Mouse (Mus musculus) neural tube, embryonic 14.5 days (tissue): ENCODE measurements around the gene Zp3. TPM values are rescaled to one million over a fixed set of nuclear protein-coding genes. Genes with fewer than 3 reads are reported as not detected.

ENCODE experiments used
- ATAC-seq: fragments of 200-750 bp; cut with Nextera tagmentation; 2 replicates; pipeline ENCODE4 v1.8.0; 2017; ENCODE audit warnings: low read depth, mild to moderate bottlenecking, moderate TSS enrichment, moderate library complexity
- H3K27ac ChIP-seq: fragments of 300-500 bp; sonication (generic); 2 replicates; pipeline ENCODE4 v1.5.1; 2014; ENCODE audit warnings: low read depth, mild to moderate bottlenecking, control low read depth, low read length, moderate library complexity, mixed read lengths
- H3K27me3 ChIP-seq: fragments of 300-500 bp; sonication (generic); 2 replicates; pipeline ENCODE4 v1.6.1; 2014; ENCODE audit warnings: low read length; ENCODE audit not compliant: control insufficient read depth, insufficient read depth
- H3K36me3 ChIP-seq: fragments of 300-500 bp; sonication (generic); 2 replicates; pipeline ENCODE4 v1.6.1; 2014; ENCODE audit warnings: low read length, mixed read lengths; ENCODE audit not compliant: control insufficient read depth, insufficient read depth
- H3K4me1 ChIP-seq: fragments of 300-500 bp; sonication (generic); 2 replicates; pipeline ENCODE4 v1.6.1; 2014; ENCODE audit warnings: low read length; ENCODE audit not compliant: control insufficient read depth, insufficient read depth
- H3K4me2 ChIP-seq: fragments of 300-500 bp; sonication (generic); 2 replicates; pipeline ENCODE4 v1.6.1; 2014; ENCODE audit warnings: mild to moderate bottlenecking, low read depth, low read length, control low read depth
- H3K4me3 ChIP-seq: fragments of 300-500 bp; sonication (generic); 2 replicates; pipeline ENCODE4 v1.5.1; 2014; ENCODE audit warnings: low read depth, low read length, control low read depth, mixed read lengths
- H3K9ac ChIP-seq: fragments of 300-500 bp; sonication (generic); replicated peaks from 2 replicates; pipeline ENCODE4 v1.6.1; 2014; ENCODE audit warnings: low read depth, mild to moderate bottlenecking, control low read depth, low read length, mixed read lengths
- H3K9me3 ChIP-seq: fragments of 300-500 bp; sonication (generic); 2 replicates; pipeline ENCODE4 v1.6.1; 2016; ENCODE audit warnings: low read length; ENCODE audit not compliant: control insufficient read depth
- WGBS: fragments of 180-500 bp; shearing (Covaris S2); extraction: QIAGEN DNeasy Blood & Tissue Kit; methylation state at CpG from one replicate; pipeline ENCODE4 v1.1.7; 2014; 5-methylcytosine and 5-hydroxymethylcytosine counted together
- polyA plus RNA-seq: library from polyadenylated mRNA; unstranded; fragments of >200 nt; fragmentation: Nextera tagmentation; extraction: Ambion mirVana; gene quantifications from 2 replicates; pipeline ENCODE4 v1.2.1, GENCODE M21; 2014

The Zp3 gene
- polyA plus RNA-seq, 1 experiment from 2014 or later: 0.29 TPM

- Histone ChIP-seq H3K27ac (no peak overlapping the region), H3K4me1 (no peaks in the 10 kb centered on the region), H3K36me3 (no peaks in the 10 kb centered on the region), H3K9ac (no peak overlapping the region), H3K4me2 (no peak overlapping the region), H3K4me3 (no peak overlapping the region), H3K9me3 (no peaks in the 10 kb centered on the region), H3K27me3 (no peaks in the 10 kb centered on the region)
- 61% methylated on average over 5 of the region's 5 CpGs for WGBS
- ATAC-seq: no peak
Observed at GRCm38 (mm10) chr5:135940587-135940986, 39.3 kb upstream of the Zp3 start.

- WGBS: 73% methylated on average over 6 of the region's 6 CpGs
- H3K27me3 ChIP-seq: no peaks in the 10 kb centered on the region
- no peaks in the 10 kb centered on the region for H3K4me1 ChIP-seq
- no peak overlapping the region for H3K9ac ChIP-seq
- no peaks in the 10 kb centered on the region for H3K9me3 ChIP-seq
- H3K36me3 ChIP-seq: no peaks in the 10 kb centered on the region
- ATAC-seq: no peak
- H3K27ac ChIP-seq: no peak overlapping the region
- no peak overlapping the region for H3K4me3 ChIP-seq
- H3K4me2 ChIP-seq: no peak overlapping the region
Observed at GRCm38 (mm10) chr5:135942710-135943109, 37.2 kb upstream of the Zp3 start.

DNA sequence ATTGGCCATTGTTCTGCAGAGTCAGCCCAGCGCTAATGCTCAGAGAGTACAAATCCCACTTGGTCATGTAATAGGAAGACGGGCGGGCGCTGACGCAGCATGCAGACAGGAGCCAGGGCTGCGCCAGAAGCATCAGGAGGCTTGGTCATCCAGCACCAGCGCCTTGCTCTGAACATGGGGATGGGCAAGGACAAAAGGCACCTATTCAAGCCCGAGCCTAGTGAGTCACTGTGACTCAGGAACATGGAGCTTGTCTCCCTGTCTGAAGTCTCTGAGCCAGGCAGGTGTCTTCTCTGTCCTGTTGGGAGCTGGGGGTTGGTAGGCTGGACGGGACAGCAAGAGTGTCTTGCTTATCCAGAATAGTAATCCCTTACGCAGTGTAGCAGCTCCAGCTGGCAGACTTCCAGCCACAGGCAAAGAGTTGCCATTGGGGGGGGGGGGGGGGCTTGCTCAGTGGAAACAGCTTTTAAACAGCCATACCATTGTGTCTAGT, 33.9 kb upstream of the Zp3 start:
- Histone ChIP-seq H3K9me3 (no peaks in the 10 kb centered on the region), H3K27ac (no peak overlapping the region), H3K4me2 (no peak overlapping the region), H3K4me3 (no peak overlapping the region), H3K36me3 (no peaks in the 10 kb centered on the region), H3K9ac (no peak overlapping the region), H3K4me1 (no peaks in the 10 kb centered on the region), H3K27me3 (no peaks in the 10 kb centered on the region)
- ATAC-seq: no peak
- WGBS: 58% methylated on average over 10 of the region's 10 CpGs

DNA sequence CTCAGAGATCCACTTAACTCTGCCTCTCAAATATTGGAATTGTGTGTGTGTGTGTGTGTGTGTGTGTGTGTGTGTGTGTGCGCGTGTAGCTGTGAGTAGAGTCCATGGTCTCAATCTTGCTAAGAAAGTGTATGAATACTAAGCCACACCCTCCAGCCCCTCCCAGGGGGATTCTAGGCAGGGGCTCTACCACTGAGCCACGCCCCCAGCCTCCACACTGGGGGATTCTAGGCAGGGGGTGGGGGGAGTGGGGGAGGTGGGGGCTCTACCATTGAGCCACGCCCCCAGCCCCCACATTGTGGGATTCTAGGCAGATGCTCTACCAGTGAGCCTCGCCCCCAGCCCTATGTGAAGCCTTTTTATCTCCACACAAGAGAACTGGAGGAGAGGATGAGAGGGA, 33.3 kb upstream of the Zp3 start:
- Histone ChIP-seq H3K4me2 (no peak overlapping the region), H3K9me3 (no peaks in the 10 kb centered on the region), H3K27me3 (no peaks in the 10 kb centered on the region), H3K9ac (no peak overlapping the region), H3K4me1 (no peaks in the 10 kb centered on the region), H3K27ac (no peak overlapping the region), H3K4me3 (no peak overlapping the region), H3K36me3 (no peaks in the 10 kb centered on the region)
- WGBS: 78% methylated on average over 4 of the region's 5 CpGs
- no peak for ATAC-seq

DNA sequence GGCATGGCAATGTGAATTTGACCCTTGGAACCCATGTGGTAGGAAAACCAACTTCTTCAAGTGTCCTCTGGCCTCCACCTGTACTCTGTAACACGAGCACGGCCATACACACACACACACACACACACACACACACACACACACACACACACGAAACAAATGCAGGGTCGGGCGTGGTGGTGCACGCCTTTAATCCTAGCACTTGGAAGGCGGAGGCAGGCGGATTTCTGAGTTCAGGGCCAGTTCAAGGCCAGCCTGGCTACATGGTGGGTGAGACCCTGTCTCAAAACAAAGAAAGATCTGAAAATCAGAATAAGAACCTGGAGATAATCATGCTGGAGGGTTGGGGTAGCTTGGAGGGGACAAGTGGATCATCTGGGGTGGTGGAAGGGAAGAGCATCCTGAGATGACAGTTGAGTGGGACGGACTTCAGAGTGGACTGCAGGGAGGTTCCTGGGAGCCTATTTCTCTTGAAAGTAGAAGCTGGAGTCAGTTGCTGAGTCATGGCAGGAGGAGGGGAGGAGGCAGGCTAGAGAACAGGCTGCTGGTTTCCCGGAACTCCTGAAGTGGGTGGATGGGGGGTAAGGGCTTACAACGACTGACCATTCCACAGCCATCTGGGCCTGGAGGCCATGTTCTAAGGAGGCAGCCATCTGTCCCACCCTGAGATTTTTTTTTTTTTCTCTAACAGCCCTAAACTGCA, 29.0 kb upstream of the Zp3 start:
- H3K4me2 ChIP-seq: no peak overlapping the region
- H3K36me3 ChIP-seq: no peaks in the 10 kb centered on the region
- ATAC-seq: no peak
- 84% methylated on average over 11 of the region's 11 CpGs for WGBS
- no peak overlapping the region for H3K27ac ChIP-seq
- no peaks in the 10 kb centered on the region for H3K27me3 ChIP-seq
- H3K4me1 ChIP-seq: no peaks in the 10 kb centered on the region
- H3K4me3 ChIP-seq: no peak overlapping the region
- no peaks in the 10 kb centered on the region for H3K9me3 ChIP-seq
- H3K9ac ChIP-seq: no peak overlapping the region

DNA sequence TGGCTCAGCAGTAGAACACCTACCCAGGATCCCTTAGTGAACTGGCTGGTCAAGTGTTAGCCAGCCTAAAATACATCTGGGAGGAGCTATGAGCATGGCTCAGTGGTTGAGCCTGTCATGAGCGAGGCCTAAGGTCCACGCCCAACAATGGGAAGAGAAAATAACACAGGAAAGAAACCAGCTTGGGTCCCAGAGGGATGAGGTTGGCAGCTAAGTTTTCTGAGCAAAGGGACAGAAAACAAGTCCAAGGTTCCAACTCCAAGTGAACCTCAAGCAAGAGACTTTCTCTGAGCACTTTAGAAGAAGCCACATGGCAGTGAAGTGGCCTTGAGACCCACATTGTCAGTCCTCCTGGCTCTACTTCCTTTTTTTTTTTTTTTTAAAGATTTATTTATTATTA, 28.2 kb upstream of the Zp3 start:
- Histone ChIP-seq H3K4me3 (no peak overlapping the region), H3K9me3 (no peaks in the 10 kb centered on the region)

GRCm38 (mm10) chr5:135952830-135953229, 27.1 kb upstream of the Zp3 start:
- H3K9me3 ChIP-seq: no peaks in the 10 kb centered on the region
- H3K27ac ChIP-seq: no peak overlapping the region
- H3K36me3 ChIP-seq: no peaks in the 10 kb centered on the region
- H3K27me3 ChIP-seq: no peaks in the 10 kb centered on the region
- no peak overlapping the region for H3K4me3 ChIP-seq
- H3K4me2 ChIP-seq: no peak overlapping the region
- 76% methylated on average over 2 of the region's 2 CpGs for WGBS
- H3K9ac ChIP-seq: no peak overlapping the region
- H3K4me1 ChIP-seq: 0 out of 2 replicates have a peak, but pooled peaks cover 5% of the 10 kb centered on the region
- ATAC-seq: no peak

More for the DNA sequence above, 28.2 kb upstream of the Zp3 start:
- H3K4me1 ChIP-seq: 0 out of 2 replicates have a peak, but pooled peaks cover under 1% of the 10 kb centered on the region
- no peak overlapping the region for H3K9ac ChIP-seq
- no peak overlapping the region for H3K27ac ChIP-seq
- no peak for ATAC-seq
- WGBS: 95% methylated on average over 2 of the region's 2 CpGs
- H3K36me3 ChIP-seq: no peaks in the 10 kb centered on the region
- no peak overlapping the region for H3K4me2 ChIP-seq
- no peaks in the 10 kb centered on the region for H3K27me3 ChIP-seq

GRCm38 (mm10) chr5:135956300-135957206, 23.3 kb upstream of the Zp3 start:
- Histone ChIP-seq H3K27me3 (no peaks in the 10 kb centered on the region), H3K9me3 (no peaks in the 10 kb centered on the region), H3K4me3 (no peak overlapping the region), H3K9ac (no peak overlapping the region), H3K4me2 (peak overlapping the region; percentile 39; the same call in 1 of the 2 replicates), H3K4me1 (0 out of 2 replicates have a peak, but pooled peaks cover 5% of the 10 kb centered on the region), H3K36me3 (no peaks in the 10 kb centered on the region), H3K27ac (peak overlapping the region; percentile 82)
- no peak for ATAC-seq
- WGBS: 76% methylated on average over 9 of the region's 9 CpGs
